Mouse (Mus musculus): Measurements from ENCODE around the gene Ptpro. TPM values are rescaled to one million over a fixed set of nuclear protein-coding genes. Genes with fewer than 3 reads are reported as not detected.

The Ptpro gene
- polyA plus RNA-seq, 1 experiment from 2014 or later = 0.45 TPM

GRCm38 (mm10) chr6:137505555-137506227 lies 253.6 kb downstream of the Ptpro start:
- H3K9ac ChIP-seq (ENCODE audit: low read length) = no peak overlapping the region
- H3K27me3 ChIP-seq (ENCODE audit: control insufficient read depth, insufficient read depth, low read length) = no peaks in the 10 kb centered on the region
- 92% methylated on average over 3 of the region's 3 CpGs for WGBS
- no peaks in the 10 kb centered on the region for H3K9me3 ChIP-seq (ENCODE audit: control insufficient read depth, low read length)
- H3K4me1 ChIP-seq (ENCODE audit: control insufficient read depth, insufficient read depth, low read length) = no peaks in the 10 kb centered on the region
- no peak for ATAC-seq (ENCODE audit: insufficient number of reproducible peaks, low FRiP score, low TSS enrichment, low read depth)
- no peak for DNase-seq (ENCODE audit: low spot score)
- H3K4me2 ChIP-seq (ENCODE audit: low read depth, severe bottlenecking) = no peak overlapping the region
- H3K4me3 ChIP-seq (ENCODE audit: low read depth, low read length) = no peak overlapping the region
- no peak overlapping the region for H3K27ac ChIP-seq (replicated peaks; ENCODE audit: low read depth, low read length)
- no peaks in the 10 kb centered on the region for H3K36me3 ChIP-seq (ENCODE audit: control insufficient read depth, insufficient read depth, low read length)

GRCm38 (mm10) chr6:137506563-137506962 lies 254.4 kb downstream of the Ptpro start:
- 92% methylated on average over 7 of the region's 7 CpGs for WGBS
- no peak overlapping the region for H3K4me3 ChIP-seq (ENCODE audit: low read depth, low read length)
- DNase-seq (ENCODE audit: low spot score) (no peak), ATAC-seq (ENCODE audit: insufficient number of reproducible peaks, low FRiP score, low TSS enrichment, low read depth) (no peak)
- no peak overlapping the region for H3K27ac ChIP-seq (replicated peaks; ENCODE audit: low read depth, low read length)
- H3K9ac ChIP-seq (ENCODE audit: low read length) = no peak overlapping the region
- H3K9me3 ChIP-seq (ENCODE audit: control insufficient read depth, low read length) = no peaks in the 10 kb centered on the region
- H3K4me2 ChIP-seq (ENCODE audit: low read depth, severe bottlenecking) = no peak overlapping the region
- H3K27me3 ChIP-seq (ENCODE audit: control insufficient read depth, insufficient read depth, low read length) = no peaks in the 10 kb centered on the region
- H3K36me3 ChIP-seq (ENCODE audit: control insufficient read depth, insufficient read depth, low read length) = no peaks in the 10 kb centered on the region
- H3K4me1 ChIP-seq (ENCODE audit: control insufficient read depth, insufficient read depth, low read length) = no peaks in the 10 kb centered on the region

GRCm38 (mm10) chr6:137508936-137509335 lies 256.8 kb downstream of the Ptpro start:
- no peak for ATAC-seq (ENCODE audit: insufficient number of reproducible peaks, low FRiP score, low TSS enrichment, low read depth)
- H3K27ac ChIP-seq (replicated peaks; ENCODE audit: low read depth, low read length) = no peak overlapping the region
- 92% methylated on average over 19 of the region's 19 CpGs for WGBS

GRCm38 (mm10) chr6:137509341-137510045 lies 257.4 kb downstream of the Ptpro start:
- Histone ChIP-seq H3K27me3 (ENCODE audit: control insufficient read depth, insufficient read depth, low read length) (no peaks in the 10 kb centered on the region), H3K4me3 (ENCODE audit: low read depth, low read length) (no peak overlapping the region), H3K9me3 (ENCODE audit: control insufficient read depth, low read length) (no peaks in the 10 kb centered on the region), H3K9ac (ENCODE audit: low read length) (no peak overlapping the region), H3K4me2 (ENCODE audit: low read depth, severe bottlenecking) (no peak overlapping the region), H3K36me3 (ENCODE audit: control insufficient read depth, insufficient read depth, low read length) (no peaks in the 10 kb centered on the region), H3K27ac (replicated peaks; ENCODE audit: low read depth, low read length) (no peak overlapping the region), H3K4me1 (ENCODE audit: control insufficient read depth, insufficient read depth, low read length) (no peaks in the 10 kb centered on the region)
- ATAC-seq (ENCODE audit: insufficient number of reproducible peaks, low FRiP score, low TSS enrichment, low read depth) = no peak
- DNase-seq (ENCODE audit: low spot score) = no peak
- WGBS = 83% methylated on average over 14 of the region's 14 CpGs

More at GRCm38 (mm10) chr6:137508936-137509335, 256.8 kb downstream of the Ptpro start:
- H3K36me3 ChIP-seq (ENCODE audit: control insufficient read depth, insufficient read depth, low read length) = no peaks in the 10 kb centered on the region
- DNase-seq (ENCODE audit: low spot score) = no peak
- no peak overlapping the region for H3K4me2 ChIP-seq (ENCODE audit: low read depth, severe bottlenecking)
- H3K9me3 ChIP-seq (ENCODE audit: control insufficient read depth, low read length) = no peaks in the 10 kb centered on the region
- no peak overlapping the region for H3K4me3 ChIP-seq (ENCODE audit: low read depth, low read length)
- H3K4me1 ChIP-seq (ENCODE audit: control insufficient read depth, insufficient read depth, low read length) = no peaks in the 10 kb centered on the region
- H3K27me3 ChIP-seq (ENCODE audit: control insufficient read depth, insufficient read depth, low read length) = no peaks in the 10 kb centered on the region
- H3K9ac ChIP-seq (ENCODE audit: low read length) = no peak overlapping the region

GRCm38 (mm10) chr6:137512753-137513152 lies 260.6 kb downstream of the Ptpro start:
- no peaks in the 10 kb centered on the region for H3K36me3 ChIP-seq (ENCODE audit: control insufficient read depth, insufficient read depth, low read length)

More at GRCm38 (mm10) chr6:137512753-137513152, 260.6 kb downstream of the Ptpro start:
- no peak overlapping the region for H3K4me3 ChIP-seq (ENCODE audit: low read depth, low read length)
- H3K9ac ChIP-seq (ENCODE audit: low read length) = no peak overlapping the region
- H3K9me3 ChIP-seq (ENCODE audit: control insufficient read depth, low read length) = no peaks in the 10 kb centered on the region
- 83% methylated on average over 5 of the region's 5 CpGs for WGBS
- H3K27ac ChIP-seq (replicated peaks; ENCODE audit: low read depth, low read length) = no peak overlapping the region
- ATAC-seq (ENCODE audit: insufficient number of reproducible peaks, low FRiP score, low TSS enrichment, low read depth) (no peak), DNase-seq (ENCODE audit: low spot score) (no peak)
- H3K4me1 ChIP-seq (ENCODE audit: control insufficient read depth, insufficient read depth, low read length) = no peaks in the 10 kb centered on the region
- no peaks in the 10 kb centered on the region for H3K27me3 ChIP-seq (ENCODE audit: control insufficient read depth, insufficient read depth, low read length)
- H3K4me2 ChIP-seq (ENCODE audit: low read depth, severe bottlenecking) = no peak overlapping the region

Other genes starting within 250 kb of the Ptpro start
- gene Rerg, start 81.8 kb upstream of the Ptpro start, polyA plus RNA-seq (2014; fragmentation: Nextera tagmentation; extraction: Ambion mirVana) = 0.85 and 1.3 TPM in 2 replicates

Measured in limb, embryonic 11.5 days (tissue).